Mouse (Mus musculus) kidney, postnatal 14 days (tissue): ENCODE results near the gene Ddx24.
"Not testable (repeated sequence)": the region's sequence is repeated elsewhere in the genome, so short reads cannot be mapped to it uniquely, and the experiment has no call there.

Experiments
- DNase-seq: peaks from one replicate; pipeline ENCODE4 v3.0.0; 2022; ENCODE audit warnings: mixed read lengths

The Ddx24 gene

DNA sequence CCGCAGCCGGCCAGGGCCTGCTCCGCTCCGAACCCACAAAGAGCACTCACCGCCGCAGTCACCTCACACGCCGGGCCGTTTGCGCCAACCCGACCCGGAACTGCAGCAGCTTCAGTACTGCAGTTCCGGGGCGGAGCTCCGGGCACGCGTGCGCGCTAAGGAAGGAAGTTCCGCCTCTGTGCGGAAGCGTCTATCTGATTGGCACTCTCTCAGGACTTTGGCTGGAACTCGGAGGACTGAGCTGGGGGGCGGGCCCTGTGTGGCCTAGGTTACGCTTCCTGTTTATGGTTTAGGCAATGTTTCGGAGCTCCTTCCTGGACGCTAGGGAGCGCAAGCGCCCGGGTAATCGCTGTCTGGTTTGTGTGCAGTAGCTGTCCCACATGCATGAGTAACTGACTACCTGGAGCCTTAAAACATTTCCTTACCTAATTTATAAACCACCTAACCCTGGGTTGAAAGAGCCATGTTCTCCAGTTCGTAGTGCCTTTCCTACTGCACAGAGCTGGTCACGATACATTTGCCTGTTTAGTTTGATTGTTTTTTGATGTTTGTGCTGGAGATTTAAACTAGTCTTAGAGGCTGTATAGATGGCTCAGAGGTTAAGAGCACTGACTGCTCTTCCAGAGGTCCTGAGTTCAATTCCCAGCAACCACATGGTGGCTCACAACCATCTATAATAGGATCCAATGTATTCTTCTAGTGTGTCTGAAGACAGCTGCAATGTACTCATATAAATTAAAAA is at the start of gene Ddx24:
Ddx24 (minus strand) TSS at position 102 of the 742 bp plus-strand sequence.
- peak; percentile 99 for DNase-seq

DNA sequence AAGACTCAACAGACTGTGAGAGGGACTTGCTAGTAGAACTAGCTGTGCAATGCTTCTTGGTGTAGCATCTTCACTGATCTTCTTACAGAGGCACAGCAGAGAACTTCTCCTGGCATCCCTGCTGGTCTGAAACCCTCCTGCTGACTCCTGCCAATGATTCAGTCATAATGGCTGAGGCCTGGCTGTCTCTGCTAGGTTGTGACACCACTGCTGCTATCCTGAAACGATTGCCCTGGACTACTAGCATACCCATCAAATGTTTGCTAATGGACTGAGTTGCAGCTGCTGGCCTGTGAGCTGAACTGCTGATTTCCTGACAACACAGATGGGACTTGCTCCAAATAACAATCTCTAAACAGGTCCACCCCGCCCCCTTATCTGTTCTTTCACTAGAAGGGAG is 48.9 kb upstream of the Ddx24 start:
- no peak for DNase-seq

DNA sequence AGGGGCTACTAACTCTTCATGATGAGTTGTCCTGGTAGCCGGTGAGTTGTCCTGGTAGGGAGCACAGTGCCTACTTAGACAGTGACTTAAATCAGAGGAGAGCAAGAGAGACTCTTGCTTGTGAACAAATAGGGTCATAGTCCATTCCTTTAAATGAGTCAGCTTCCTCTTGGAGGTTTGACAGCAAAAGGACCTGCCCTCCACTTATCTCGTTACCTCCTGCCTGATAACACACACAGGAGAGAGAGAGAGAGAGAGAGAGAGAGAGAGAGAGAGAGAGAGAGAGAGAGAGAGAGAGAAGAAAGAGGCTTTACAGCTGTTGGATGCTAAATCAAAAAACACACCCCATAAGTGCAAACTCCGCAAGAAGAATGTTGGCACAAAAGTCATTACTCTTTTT is 31.5 kb upstream of the Ddx24 start, which contains the start of gene Ifi27l2b:
Ifi27l2b (minus strand) TSS at position 84 of the 400 bp plus-strand sequence.
- no peak for DNase-seq

DNA sequence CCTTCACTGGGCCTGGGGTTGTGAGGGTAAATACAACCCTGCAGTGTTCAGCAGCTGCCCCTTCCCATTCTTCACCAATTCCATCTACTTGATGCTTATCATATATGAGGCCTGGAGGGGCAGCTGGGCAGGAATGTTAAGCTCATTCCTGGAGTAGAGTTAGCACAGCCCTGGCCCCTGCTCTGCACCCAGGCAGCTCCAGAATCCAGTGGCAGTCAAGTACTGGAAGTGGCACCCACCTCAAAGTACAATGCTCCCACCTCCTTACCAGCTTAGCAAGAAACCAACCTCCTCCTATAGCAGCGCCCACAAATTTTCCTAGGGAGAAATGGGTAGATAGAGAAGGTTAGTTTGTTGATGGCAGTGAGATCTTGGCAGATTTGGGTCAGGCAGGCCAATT is 31.1 kb upstream of the Ddx24 start:
- not testable (repeated sequence) for DNase-seq

DNA sequence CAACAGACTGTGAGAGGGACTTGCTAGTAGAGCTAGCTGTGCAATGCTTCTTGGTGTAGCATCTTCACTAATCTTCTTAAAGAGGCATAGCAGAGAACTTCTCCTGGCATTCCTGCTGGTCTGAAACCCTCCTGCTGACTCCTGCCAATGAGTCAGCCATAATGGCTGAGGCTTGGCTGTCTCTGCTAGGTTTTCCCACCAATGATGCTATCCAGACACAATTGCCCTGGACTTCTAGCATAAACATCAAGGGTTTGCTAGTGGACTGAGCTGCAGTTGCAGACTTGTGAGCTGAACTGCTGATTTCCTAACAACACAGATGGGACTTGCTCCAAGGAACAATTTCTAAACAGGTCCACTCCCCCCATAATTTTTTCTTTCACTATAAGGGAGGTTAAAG is 27.7 kb upstream of the Ddx24 start:
- DNase-seq, result no peak

DNA sequence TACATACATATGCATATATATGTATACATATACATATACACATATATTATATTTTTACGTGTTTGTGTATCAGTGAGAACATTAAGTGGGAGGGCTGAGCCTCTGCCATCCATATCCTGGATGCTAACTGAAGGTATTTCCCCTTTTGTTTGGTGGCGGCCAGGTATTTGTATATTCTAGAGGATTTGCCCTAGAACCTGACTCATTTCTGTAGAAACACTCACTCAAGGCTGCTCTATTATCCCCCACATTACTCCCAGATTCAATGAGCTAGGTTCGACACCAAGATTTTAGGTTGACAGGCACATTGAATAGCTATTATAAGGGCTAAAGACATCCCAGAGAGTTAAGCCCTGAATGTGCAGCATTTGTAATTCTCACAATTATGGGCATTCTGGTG is 19.4 kb upstream of the Ddx24 start:
- DNase-seq, result no peak

DNA sequence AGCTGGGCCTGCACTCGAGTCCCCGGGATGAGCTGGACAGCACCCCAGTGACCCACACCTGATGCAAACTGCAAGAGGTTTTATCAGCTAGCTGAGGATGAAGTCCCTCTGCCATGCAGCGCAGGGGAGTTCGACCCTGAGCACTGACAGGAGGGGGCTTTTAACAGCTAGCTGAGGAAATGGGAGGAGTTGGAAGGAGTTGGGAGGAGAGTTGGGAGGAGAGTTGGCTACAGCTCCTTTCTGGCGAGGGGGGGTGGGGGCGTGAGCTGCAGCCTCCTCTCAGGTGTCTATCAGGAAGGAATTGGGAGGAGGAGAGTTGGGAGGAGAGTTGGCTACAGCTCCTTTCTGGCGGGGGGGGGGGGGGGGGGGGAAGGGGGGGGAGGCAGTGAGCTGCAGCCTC is 18.6 kb upstream of the Ddx24 start:
- not testable (repeated sequence) for DNase-seq

DNA sequence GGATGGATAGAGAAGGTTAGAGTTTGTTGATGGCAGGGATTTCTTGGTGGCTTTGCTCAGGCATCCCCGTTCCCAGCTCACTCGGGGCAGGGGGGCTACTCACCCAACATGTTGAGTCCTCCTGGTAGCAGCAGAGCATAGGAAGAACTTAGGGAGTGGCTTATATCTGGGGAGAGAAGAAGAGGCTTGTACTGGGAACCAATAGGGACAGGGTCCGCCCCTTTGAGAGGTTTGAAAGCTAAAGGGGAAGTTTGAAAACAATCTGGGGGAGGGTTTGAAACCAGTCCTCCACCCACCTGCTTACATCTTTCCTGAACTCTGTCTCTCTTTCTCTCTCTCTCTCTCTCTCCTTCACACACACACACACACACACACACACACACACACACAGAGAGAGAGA is 17.9 kb upstream of the Ddx24 start, which contains the start of gene Ifi27l2a:
Ifi27l2a (minus strand) TSS at position 157 of the 400 bp plus-strand sequence.
- no peak for DNase-seq

DNA sequence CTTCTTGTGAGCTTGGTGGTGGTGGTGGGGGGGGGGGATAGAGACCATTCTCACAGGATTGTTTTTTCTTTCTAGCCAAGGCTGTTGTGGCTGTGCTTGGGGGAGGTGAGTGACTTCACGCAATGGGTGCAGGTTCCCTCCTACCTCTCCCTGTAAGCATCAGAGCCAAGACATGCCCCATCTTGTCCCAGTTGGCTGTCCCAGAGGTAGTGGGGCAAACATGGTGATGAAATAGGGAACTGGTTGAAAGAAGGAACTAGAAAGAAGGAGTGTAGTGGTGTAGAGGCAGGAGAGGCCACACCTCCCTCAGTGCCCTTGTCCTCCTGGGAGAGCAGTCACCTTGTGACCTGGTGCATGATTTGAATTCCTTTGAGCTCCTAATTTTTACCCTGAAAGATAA is 12.0 kb upstream of the Ddx24 start:
- DNase-seq, result no peak

DNA sequence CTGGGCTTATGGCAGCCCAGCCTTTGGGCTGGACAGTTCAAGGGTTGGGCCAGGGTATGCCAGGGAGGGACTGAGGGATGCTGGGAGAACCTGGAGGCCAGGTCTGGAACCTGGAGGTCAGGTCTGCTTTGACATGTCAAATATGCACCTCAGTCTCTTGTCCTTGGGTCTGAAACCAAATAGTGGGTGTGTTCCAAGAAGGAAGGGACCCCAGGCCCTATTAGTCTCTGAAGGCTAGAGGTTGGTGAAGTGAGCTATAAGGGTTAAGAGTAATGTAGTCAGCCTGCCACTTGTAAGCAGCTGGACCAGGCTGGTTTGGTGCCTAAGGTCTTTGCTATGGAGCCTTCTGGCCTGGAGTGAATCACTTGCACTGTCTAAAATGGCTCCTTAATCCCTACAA is 9.2 kb upstream of the Ddx24 start:
- no peak for DNase-seq

DNA sequence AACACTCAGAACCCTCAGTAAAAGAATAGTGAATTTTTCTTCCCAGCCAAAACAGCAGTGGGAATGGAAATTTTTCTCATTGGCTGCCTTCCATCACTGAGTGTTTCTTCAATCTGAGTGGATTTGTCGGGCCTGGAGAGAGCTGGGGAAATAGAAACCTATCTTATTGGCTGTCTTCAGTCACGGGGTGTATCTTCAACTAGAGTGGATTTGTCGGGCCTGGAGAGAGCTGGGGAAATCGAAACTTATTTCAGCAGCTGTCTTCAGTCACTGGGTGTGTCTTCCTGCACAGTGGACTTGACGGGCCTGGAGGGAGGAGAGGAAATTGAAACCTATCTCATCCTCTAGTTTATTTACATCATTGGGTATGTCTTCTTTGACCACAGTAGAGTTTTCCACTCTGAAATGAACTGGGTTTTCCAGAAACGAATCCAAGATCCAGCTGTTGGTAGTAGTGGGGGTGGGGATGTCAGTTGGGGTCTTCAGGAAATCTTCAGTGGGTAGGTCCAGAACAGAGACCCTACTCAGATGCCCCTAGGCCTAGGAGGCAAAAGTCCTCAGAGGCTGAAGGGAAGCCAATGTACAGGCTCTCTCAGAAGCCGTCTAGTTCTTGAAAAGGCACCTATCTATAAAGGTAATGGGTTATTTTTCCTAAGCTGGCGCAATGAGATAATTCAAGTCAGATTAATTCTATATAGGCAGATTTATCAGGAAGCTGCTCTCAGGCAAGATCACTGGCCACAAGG is 8.5 kb upstream of the Ddx24 start, which contains the start of gene Ifi27:
Ifi27 (plus strand) TSS at position 226 of the 746 bp plus-strand sequence.
- DNase-seq, result peak; percentile 89

DNA sequence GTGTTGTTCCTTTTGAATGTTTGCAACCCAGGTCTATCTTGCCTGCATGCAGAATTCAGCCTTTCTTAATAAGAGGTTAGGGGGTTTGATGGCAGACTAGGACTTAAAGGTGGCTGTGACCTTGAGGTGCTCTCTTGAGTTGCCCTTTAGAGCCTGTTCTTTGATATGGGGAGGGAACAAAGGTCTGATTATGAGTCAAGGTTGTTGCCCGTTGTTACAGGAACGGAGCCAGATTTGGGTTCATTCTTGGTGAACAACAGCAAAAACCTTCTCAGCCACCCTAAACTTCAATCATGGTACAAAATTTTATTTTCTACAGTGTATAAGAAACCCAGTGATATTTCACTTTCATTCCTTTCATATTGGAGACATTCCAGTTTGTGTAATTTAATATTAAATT is 7.8 kb upstream of the Ddx24 start:
- DNase-seq, result peak; percentile 10

DNA sequence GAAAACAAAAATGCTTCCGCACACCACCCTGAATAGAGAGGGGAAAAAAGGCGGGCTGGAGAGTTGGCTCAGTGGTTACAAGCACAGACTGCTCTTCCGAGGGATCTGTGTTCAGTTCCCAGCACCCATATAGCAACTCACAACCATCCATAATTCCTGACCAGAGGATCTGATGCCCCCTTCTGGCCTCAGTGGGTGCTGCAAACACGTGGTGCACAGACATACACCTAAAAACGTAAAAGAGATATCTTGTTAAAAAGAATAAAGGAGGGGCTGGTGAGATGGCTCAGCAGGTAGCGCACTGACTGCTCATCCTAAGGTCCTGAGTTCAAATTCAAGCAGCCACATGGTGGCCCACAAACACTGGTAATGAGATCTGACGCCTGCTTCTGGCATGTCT is 1.1 kb upstream of the Ddx24 start:
- DNase-seq, result no peak

DNA sequence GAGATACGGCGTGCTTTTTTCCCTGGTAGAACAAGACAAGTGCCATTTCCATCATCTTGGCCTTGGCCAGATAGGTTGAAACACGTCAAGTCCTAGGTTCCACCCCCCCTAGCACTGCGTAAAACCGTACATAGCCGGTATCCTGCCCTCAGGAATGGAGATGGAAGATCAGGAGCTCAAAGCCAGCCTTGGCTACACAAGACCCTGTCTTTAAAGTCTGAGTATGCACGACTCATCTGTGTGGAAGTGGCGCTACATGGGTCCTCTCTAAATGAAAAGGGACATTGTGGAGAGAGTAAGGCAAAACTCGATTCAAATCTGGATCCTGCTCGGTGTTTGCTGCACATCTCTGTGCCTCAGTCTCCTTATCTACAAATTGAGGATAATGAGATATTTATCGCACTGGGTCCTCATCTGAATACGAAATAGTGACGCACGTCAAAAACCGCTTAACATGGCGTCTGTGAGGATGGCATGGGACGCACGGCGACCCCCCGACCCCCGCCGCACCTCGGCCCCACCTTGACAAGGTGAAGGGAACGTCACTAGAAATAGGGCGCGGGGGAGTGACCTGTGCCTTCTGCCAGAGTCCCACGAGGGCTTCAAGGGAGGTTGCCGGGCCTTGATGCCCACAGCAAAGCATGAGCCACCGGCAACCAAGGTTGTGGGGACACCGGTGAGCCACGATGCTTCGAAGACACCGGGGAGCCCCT is 458 bp downstream of the Ddx24 start:
- DNase-seq, result no peak

DNA sequence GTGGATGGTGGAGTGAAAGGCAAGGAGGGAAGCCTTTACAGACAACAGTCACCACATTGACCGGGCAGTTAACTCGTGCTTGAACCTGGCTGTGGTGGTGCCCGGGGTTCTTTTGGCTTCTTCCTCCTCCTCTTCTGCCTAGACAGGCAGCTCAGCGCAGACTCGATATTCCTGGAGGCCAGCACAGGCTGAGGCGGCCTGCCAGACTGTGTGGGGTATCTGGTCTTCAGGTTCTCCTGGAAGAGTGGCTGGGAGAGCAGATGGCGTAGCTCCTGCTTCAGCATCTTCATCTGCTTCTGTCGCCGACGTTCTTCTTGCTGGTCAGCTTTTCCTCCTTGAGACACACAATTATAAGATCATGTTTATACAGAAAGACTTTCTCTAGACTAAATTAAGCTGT is 17.5 kb downstream of the Ddx24 start:
- DNase-seq, result no peak

DNA sequence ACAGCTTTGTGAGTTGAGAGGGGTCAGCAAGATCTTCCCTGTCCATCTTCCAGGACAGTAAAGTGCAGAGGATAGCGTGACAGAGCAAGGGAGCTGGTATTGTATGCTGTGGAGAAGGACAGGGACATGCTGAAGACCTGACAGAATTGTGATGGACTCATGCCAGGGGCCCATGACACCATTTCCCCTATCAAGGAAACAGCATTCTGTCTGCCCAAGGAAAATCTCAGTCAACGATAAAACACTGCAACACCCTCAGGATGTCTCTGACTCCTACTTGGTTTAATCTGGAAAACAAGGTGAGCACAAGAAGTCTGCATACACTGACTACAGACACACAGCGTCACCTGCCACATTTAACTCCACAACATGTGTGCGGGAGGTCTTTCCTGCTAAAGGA is 17.9 kb downstream of the Ddx24 start, which contains the start of gene 9330161L09Rik:
9330161L09Rik (minus strand) TSS at position 101 of the 400 bp plus-strand sequence.
- no peak for DNase-seq

DNA sequence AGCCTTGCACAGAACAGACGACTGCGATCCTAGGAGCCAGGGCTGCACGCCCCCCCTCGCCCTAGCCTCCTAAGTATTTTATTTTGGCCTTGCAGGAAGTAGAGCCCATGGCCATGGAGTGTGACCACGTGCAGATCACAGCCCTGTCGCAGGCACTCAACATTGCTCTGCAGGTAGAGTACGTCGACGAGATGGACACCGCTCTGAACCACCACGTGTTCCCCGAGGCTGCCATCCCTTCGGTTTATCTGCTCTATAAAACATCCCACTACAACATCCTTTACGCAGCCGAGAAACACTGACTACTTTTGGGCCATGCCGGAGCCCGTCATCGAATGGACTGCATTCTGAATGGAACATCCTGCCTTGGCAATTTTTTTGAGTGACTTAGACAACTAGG is 21.5 kb downstream of the Ddx24 start:
- no peak for DNase-seq

DNA sequence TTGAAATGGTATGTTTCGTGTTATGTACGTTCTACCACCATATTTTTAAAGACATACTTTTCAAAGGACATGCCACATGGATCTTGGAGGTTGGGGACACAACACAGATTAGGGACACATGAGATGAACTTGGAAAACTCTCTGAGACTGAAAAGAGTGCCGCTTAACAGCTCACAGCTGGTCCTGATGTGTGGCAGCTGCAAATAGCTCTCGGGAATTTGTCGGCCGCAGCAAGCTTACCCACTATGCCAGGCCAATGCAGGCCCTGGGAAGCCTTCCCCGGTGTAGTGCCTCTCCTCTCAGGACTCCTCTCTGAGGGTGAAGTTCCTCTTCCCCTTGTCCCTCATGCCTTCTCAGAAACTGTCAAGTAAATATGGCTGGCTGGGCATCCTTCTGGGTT is 28.9 kb downstream of the Ddx24 start:
- no peak for DNase-seq

DNA sequence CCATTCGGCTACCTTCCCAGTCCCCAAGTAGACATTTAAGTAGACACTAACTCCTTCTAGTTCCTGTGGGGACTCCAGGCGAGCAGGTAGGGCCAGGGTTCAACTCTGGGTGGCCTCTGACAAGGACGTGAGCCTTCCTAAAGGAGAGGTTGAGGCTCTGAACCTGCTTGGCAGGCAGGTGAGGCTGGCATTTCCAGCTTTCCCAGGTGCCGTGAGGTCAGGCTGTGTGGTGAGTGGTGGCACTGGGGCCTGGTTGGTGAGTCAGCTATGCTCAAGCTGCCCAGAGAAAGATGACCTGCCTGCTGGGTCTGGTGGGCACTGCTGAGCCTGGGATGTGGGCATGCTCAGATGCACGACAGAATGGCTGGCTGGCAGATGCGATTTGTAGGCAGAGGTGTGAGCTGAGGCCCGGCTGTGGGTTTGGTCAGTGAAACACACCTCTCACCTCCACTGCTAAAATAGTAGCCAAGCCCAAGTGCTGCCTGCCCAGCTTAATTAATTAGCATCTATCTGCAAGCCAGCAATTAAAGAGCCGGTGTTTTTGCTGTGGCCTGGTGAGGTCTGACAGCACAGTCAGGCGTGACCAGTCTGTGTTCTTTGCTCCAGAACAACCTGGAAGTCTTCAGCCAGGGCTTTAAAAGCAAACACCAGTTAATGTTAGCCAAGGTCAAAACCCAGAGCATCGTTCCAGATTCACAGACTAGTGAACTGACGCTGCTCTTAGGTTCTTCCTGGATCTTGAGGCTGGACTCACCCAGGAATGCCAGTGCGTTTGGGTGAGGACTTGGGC is 29.9 kb downstream of the Ddx24 start:
- peak; percentile 52 for DNase-seq

DNA sequence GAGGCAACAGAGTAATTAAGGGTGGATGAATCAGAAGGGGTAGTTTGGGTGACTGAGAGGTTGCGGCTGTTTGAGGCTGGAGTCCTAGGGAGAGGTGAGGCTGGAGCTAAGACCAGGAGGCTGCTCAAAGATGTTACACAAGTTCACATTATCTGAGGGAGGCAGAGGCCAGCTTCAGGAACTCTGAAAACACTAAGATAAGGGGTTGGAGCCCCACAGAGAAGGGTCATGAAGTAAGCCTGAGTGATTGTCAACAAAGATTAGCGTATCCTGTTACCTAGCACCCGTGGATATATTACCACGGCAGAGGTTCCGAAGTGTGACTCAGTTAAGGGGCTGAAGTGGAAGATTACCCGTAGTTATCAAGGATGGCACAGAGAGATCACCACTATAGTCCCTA is 32.1 kb downstream of the Ddx24 start:
- no peak for DNase-seq

DNA sequence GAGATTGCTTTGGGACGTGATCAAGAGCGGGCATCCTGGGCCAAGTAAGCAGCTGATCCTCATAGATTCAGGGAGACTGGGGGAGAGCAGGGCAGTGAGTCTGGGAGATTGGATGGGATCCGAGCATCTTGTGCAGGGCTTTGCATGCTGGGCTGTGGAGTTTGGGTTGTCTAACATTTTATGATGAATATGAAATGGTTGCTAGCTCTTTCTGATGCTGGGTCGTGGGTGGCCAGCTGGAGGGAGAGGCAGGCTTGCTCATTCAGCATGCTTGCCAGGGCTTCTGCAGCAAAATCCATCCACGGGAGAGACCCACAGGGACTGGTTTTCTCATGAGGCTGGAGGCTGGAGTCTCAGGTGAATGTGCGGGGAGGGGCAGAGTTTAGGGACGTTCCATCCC is 34.5 kb downstream of the Ddx24 start:
- DNase-seq, result no peak

DNA sequence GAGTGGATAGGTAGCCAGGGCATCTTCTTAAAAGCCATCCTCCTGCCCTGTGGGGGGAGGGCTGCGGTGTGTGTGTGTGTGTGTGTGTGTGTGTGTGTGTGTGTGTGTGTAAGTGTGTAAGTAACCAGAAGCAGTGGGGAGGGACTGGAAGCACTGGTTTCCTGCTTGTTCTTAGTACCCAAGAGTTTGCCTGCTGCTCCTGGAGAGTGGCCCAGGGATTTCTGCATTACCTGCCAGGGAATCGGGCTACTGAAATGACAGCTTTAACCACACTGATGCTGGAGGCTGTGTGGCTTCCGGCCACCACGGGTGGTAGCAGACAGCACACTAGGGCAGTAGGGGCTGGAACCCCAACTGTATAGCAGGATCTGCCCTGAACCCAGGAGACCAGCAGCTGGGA is 35.6 kb downstream of the Ddx24 start:
- no peak for DNase-seq

DNA sequence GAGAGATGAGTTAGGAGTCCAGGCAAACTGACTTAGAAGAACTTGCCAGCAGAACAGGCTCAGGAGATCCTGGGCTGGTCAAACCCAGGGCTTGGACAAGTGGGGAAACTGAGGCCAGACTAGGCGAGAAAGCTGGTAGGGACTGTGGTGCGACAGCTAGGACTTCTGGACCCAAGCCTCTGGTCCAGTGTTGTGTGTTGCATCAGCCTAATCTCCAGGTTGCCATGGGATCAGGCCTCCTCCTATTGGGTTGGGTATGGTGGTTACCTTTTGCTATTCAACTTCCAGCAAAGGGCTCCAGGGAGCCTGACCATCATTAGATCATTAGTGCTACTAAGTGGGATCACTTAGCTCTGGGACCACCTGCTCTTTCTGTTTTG is 36.3 kb downstream of the Ddx24 start:
- no peak for DNase-seq
